Mouse (Mus musculus): ENCODE data around the gene 6820408C15Rik. TPM values are rescaled to one million over a fixed set of nuclear protein-coding genes. Genes with fewer than 3 reads are reported as not detected.

Gene 6820408C15Rik
- polyA plus RNA-seq, 1 experiment = not detected

- Histone ChIP-seq H3K36me3 (ENCODE audit: control insufficient read depth, insufficient read depth, low read length) (no peaks in the 10 kb centered on the region), H3K27me3 (ENCODE audit: control insufficient read depth, insufficient read depth, low read length) (peaks cover 14% of the 10 kb centered on the region), H3K4me1 (ENCODE audit: control insufficient read depth, insufficient read depth, insufficient read length, low read length) (peaks cover 12% of the 10 kb centered on the region), H3K27ac (ENCODE audit: insufficient read depth, low read depth, low read length) (peak overlapping the region; percentile 63), H3K4me3 (ENCODE audit: low read depth, low read length) (peak overlapping the region; percentile 89)
- under 1% methylated on average over 73 of the region's 77 CpGs for WGBS
- TF ChIP-seq POLR2A (IDR thresholded peaks at IDR 0.05; ENCODE audit: low read depth, low read length) = no peak
- TF ChIP-seq CTCF (IDR thresholded peaks at IDR 0.05; ENCODE audit: extremely low read depth, insufficient read length, insufficient replicate concordance, low read depth, low read length) = no peak
These were observed 18.3 kb upstream of the 6820408C15Rik start for GRCm38 (mm10) chr2:152397004-152397589.

GRCm38 (mm10) chr2:152397680-152398435 is 17.5 kb upstream of the 6820408C15Rik start, which contains the start of gene Sox12:
Sox12 (minus strand) TSS chr2:152398063.
- H3K27ac ChIP-seq (ENCODE audit: insufficient read depth, low read depth, low read length) = peak within 1 kb of the TSS; percentile 63
- peak within 1 kb of the TSS; percentile 89 for H3K4me3 ChIP-seq (ENCODE audit: low read depth, low read length)
- H3K4me1 ChIP-seq (ENCODE audit: control insufficient read depth, insufficient read depth, insufficient read length, low read length) = peaks cover 12% of the 10 kb centered on the region
- no peaks in the 10 kb centered on the region for H3K36me3 ChIP-seq (ENCODE audit: control insufficient read depth, insufficient read depth, low read length)
- under 1% methylated on average over 101 of the region's 104 CpGs for WGBS
- TF ChIP-seq POLR2A (IDR thresholded peaks at IDR 0.05; ENCODE audit: low read depth, low read length) (no peak), CTCF (IDR thresholded peaks at IDR 0.05; ENCODE audit: extremely low read depth, insufficient read length, insufficient replicate concordance, low read depth, low read length) (no peak)
- peaks cover 14% of the 10 kb centered on the region for H3K27me3 ChIP-seq (ENCODE audit: control insufficient read depth, insufficient read depth, low read length)

- no peaks in the 10 kb centered on the region for H3K36me3 ChIP-seq (ENCODE audit: control insufficient read depth, insufficient read depth, low read length)
- H3K4me3 ChIP-seq (ENCODE audit: low read depth, low read length) = peak overlapping the region; percentile 89
- H3K27ac ChIP-seq (ENCODE audit: insufficient read depth, low read depth, low read length) = peak overlapping the region; percentile 48
- WGBS = under 1% methylated on average over 38 of the region's 38 CpGs
- H3K4me1 ChIP-seq (ENCODE audit: control insufficient read depth, insufficient read depth, insufficient read length, low read length) = peaks cover 12% of the 10 kb centered on the region
- H3K27me3 ChIP-seq (ENCODE audit: control insufficient read depth, insufficient read depth, low read length) = peaks cover 14% of the 10 kb centered on the region
- TF ChIP-seq POLR2A (IDR thresholded peaks at IDR 0.05; ENCODE audit: low read depth, low read length) = no peak; the same call in 1 of the 2 replicates
- TF ChIP-seq CTCF (IDR thresholded peaks at IDR 0.05; ENCODE audit: extremely low read depth, insufficient read length, insufficient replicate concordance, low read depth, low read length) = no peak
These were observed 16.7 kb upstream of the 6820408C15Rik start for GRCm38 (mm10) chr2:152398691-152399090.

GRCm38 (mm10) chr2:152399122-152399542 is 16.3 kb upstream of the 6820408C15Rik start:
- Histone ChIP-seq H3K4me3 (ENCODE audit: low read depth, low read length) (peak overlapping the region; percentile 52), H3K36me3 (ENCODE audit: control insufficient read depth, insufficient read depth, low read length) (no peaks in the 10 kb centered on the region), H3K27me3 (ENCODE audit: control insufficient read depth, insufficient read depth, low read length) (peaks cover 14% of the 10 kb centered on the region), H3K4me1 (ENCODE audit: control insufficient read depth, insufficient read depth, insufficient read length, low read length) (peaks cover 12% of the 10 kb centered on the region), H3K27ac (ENCODE audit: insufficient read depth, low read depth, low read length) (no peak overlapping the region)
- 7% methylated on average over 13 of the region's 13 CpGs for WGBS
- TF ChIP-seq POLR2A (IDR thresholded peaks at IDR 0.05; ENCODE audit: low read depth, low read length) = no peak
- TF ChIP-seq CTCF (IDR thresholded peaks at IDR 0.05; ENCODE audit: extremely low read depth, insufficient read length, insufficient replicate concordance, low read depth, low read length) = no peak

- TF ChIP-seq POLR2A (IDR thresholded peaks at IDR 0.05; ENCODE audit: low read depth, low read length) (no peak), CTCF (IDR thresholded peaks at IDR 0.05; ENCODE audit: extremely low read depth, insufficient read length, insufficient replicate concordance, low read depth, low read length) (no peak)
- 2% methylated on average over 19 of the region's 19 CpGs for WGBS
- Histone ChIP-seq H3K36me3 (ENCODE audit: control insufficient read depth, insufficient read depth, low read length) (no peaks in the 10 kb centered on the region), H3K4me3 (ENCODE audit: low read depth, low read length) (peak overlapping the region; percentile 34; the same call in 1 of the 2 replicates), H3K4me1 (ENCODE audit: control insufficient read depth, insufficient read depth, insufficient read length, low read length) (peaks cover 3% of the 10 kb centered on the region; the same call in 1 of the 2 replicates), H3K27me3 (ENCODE audit: control insufficient read depth, insufficient read depth, low read length) (0 out of 2 replicates have a peak, but pooled peaks cover 4% of the 10 kb centered on the region), H3K27ac (ENCODE audit: insufficient read depth, low read depth, low read length) (no peak overlapping the region)
These were observed 9.3 kb upstream of the 6820408C15Rik start for GRCm38 (mm10) chr2:152406126-152406525.

GRCm38 (mm10) chr2:152409781-152410180 is 5.6 kb upstream of the 6820408C15Rik start:
- H3K4me1 ChIP-seq (ENCODE audit: control insufficient read depth, insufficient read depth, insufficient read length, low read length) = peaks cover 3% of the 10 kb centered on the region; the same call in 1 of the 2 replicates
- WGBS = 90% methylated on average over 6 of the region's 6 CpGs
- no peak for TF ChIP-seq CTCF (IDR thresholded peaks at IDR 0.05; ENCODE audit: extremely low read depth, insufficient read length, insufficient replicate concordance, low read depth, low read length)
- no peak for TF ChIP-seq POLR2A (IDR thresholded peaks at IDR 0.05; ENCODE audit: low read depth, low read length)
- H3K27ac ChIP-seq (ENCODE audit: insufficient read depth, low read depth, low read length) = no peak overlapping the region
- peaks cover 18% of the 10 kb centered on the region for H3K27me3 ChIP-seq (ENCODE audit: control insufficient read depth, insufficient read depth, low read length)
- no peak overlapping the region for H3K4me3 ChIP-seq (ENCODE audit: low read depth, low read length)
- H3K36me3 ChIP-seq (ENCODE audit: control insufficient read depth, insufficient read depth, low read length) = no peaks in the 10 kb centered on the region

GRCm38 (mm10) chr2:152410971-152411371 is 4.4 kb upstream of the 6820408C15Rik start:
- H3K4me3 ChIP-seq (ENCODE audit: low read depth, low read length) = no peak overlapping the region
- H3K27me3 ChIP-seq (ENCODE audit: control insufficient read depth, insufficient read depth, low read length) = peaks cover 16% of the 10 kb centered on the region
- WGBS = 49% methylated on average over 15 of the region's 15 CpGs
- H3K36me3 ChIP-seq (ENCODE audit: control insufficient read depth, insufficient read depth, low read length) = no peaks in the 10 kb centered on the region
- no peak for TF ChIP-seq CTCF (IDR thresholded peaks at IDR 0.05; ENCODE audit: extremely low read depth, insufficient read length, insufficient replicate concordance, low read depth, low read length)
- no peak for TF ChIP-seq POLR2A (IDR thresholded peaks at IDR 0.05; ENCODE audit: low read depth, low read length)
- peaks cover 3% of the 10 kb centered on the region; the same call in 1 of the 2 replicates for H3K4me1 ChIP-seq (ENCODE audit: control insufficient read depth, insufficient read depth, insufficient read length, low read length)
- H3K27ac ChIP-seq (ENCODE audit: insufficient read depth, low read depth, low read length) = peak overlapping the region; percentile 70
